Mouse (Mus musculus): ENCODE measurements at regions not wholly inside any gene's neighbourhood (a gene's known extent, or its start where the extent isn't known, plus 50 kb on each side); places are given as distances from the start of the nearest gene placed in this dataset.

DNA sequence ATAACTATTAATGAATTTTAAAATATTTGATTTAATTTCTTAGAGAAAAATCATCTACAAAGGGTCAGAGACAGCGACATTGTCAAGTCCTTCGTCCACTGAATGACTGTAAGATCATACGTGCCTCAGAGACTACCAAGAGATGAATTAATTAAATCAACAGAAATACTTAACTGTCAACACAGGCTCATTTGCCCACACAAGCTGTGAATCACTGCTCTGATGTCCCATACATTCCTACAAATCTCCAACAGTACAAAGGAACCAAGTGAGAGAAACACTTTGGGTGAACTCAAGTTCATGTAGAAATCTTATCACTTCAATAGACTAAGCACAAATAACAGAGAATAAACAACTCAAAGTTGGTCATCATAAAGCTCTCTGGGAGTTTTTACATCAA is 471.4 kb upstream of the Map3k7 start:
- no peak for TF ChIP-seq CTCF (IDR thresholded peaks at IDR 0.05; ENCODE audit: low read depth)
- no peak for TF ChIP-seq EP300 (optimal IDR thresholded peaks at IDR 0.05)
